Mouse (Mus musculus) cerebellum, adult 8-10 months (tissue): ENCODE data around the gene Nr1d1.

Experiments used
- DNase-seq: peaks from one replicate; pipeline ENCODE4 v3.0.0; 2022

Nr1d1 gene

GRCm38 (mm10) chr11:98774582-98775347, at the start of gene Nr1d1:
TSS of gene Nr1d1 (minus strand) at chr11:98775333.
- no peak for DNase-seq

- no peak for DNase-seq
Measured at GRCm38 (mm10) chr11:98820968-98821367, 45.8 kb upstream of the Nr1d1 start.

- no peak for DNase-seq
Measured at GRCm38 (mm10) chr11:98816706-98817239, 41.6 kb upstream of the Nr1d1 start.

GRCm38 (mm10) chr11:98810686-98811085, 35.6 kb upstream of the Nr1d1 start:
- DNase-seq = no peak

- peak; percentile 99 for DNase-seq
Measured at GRCm38 (mm10) chr11:98809457-98810290, 34.5 kb upstream of the Nr1d1 start.

- DNase-seq = no peak
Measured at GRCm38 (mm10) chr11:98808417-98808816, 33.3 kb upstream of the Nr1d1 start.

- no peak for DNase-seq
Measured at GRCm38 (mm10) chr11:98804605-98805004, 29.5 kb upstream of the Nr1d1 start, which contains the start of gene Casc3. TSS of gene Casc3 (plus strand) at chr11:98804905.

- DNase-seq = no peak
Measured at GRCm38 (mm10) chr11:98797909-98798308, 22.8 kb upstream of the Nr1d1 start.

- DNase-seq = no peak
Measured at GRCm38 (mm10) chr11:98797306-98797705, 22.2 kb upstream of the Nr1d1 start.

- DNase-seq = peak; percentile 72
Measured at GRCm38 (mm10) chr11:98796515-98797216, 21.5 kb upstream of the Nr1d1 start.

- DNase-seq = peak; percentile 57
Measured at GRCm38 (mm10) chr11:98795714-98796514, 20.8 kb upstream of the Nr1d1 start.

- peak; percentile 87 for DNase-seq
Measured at GRCm38 (mm10) chr11:98795015-98795713, 20.0 kb upstream of the Nr1d1 start, which contains the start of gene Msl1. TSS of gene Msl1 (plus strand) at chr11:98795516.

- DNase-seq = peak; percentile 79
Measured at GRCm38 (mm10) chr11:98794469-98795014, 19.4 kb upstream of the Nr1d1 start.

- DNase-seq = no peak
Measured at GRCm38 (mm10) chr11:98792081-98792480, 16.9 kb upstream of the Nr1d1 start.

GRCm38 (mm10) chr11:98791448-98791847, 16.3 kb upstream of the Nr1d1 start:
- no peak for DNase-seq

- DNase-seq = no peak
Measured at GRCm38 (mm10) chr11:98790631-98791205, 15.6 kb upstream of the Nr1d1 start.

GRCm38 (mm10) chr11:98789824-98790223, 14.7 kb upstream of the Nr1d1 start:
- no peak for DNase-seq

GRCm38 (mm10) chr11:98789219-98789807, 14.2 kb upstream of the Nr1d1 start:
- no peak for DNase-seq

GRCm38 (mm10) chr11:98788550-98789218, 13.6 kb upstream of the Nr1d1 start:
- DNase-seq = peak; percentile 82

GRCm38 (mm10) chr11:98788139-98788538, 13.0 kb upstream of the Nr1d1 start:
- no peak for DNase-seq
